ENCODE assay signal across 13 mouse cellular contexts in genomic region chr2:17650147-17650834, GRCm38 (mm10).
DNase-seq lines count a peak whose midpoint lies in the region; ATAC-seq lines count a peak whose summit lies in the region.
"Had no signal": no experiment of that assay in that cellular context is flagged by ENCODE, and none has a peak within 500 bp of the region (broad histone marks: within the 10 kb centered on the region; RNA-seq: fewer than 3 reads in every experiment).

No protein-coding gene starts in this region.

- peak; percentile 96 for ATAC-seq in cerebellum, adult (ENCODE audit: insufficient number of reproducible peaks, low FRiP score, low TSS enrichment)

- DNase-seq in kidney, adult 18-20 months, result peak; percentile 3
- no peak for DNase-seq in kidney, adult 11 months
- DNase-seq in 3134 (ENCODE audit: extremely low read depth, insufficient read length, low spot score), result peak; percentile 6
- DNase-seq in cerebellum, postnatal 14 days, result peak; percentile 85 to 94
- no peak for DNase-seq in lung, postnatal 25 days (ENCODE audit: low spot score)
- DNase-seq in T-cell, adult 2 months (ENCODE audit: low spot score), result no peak
- no peak for DNase-seq in thymus, postnatal 25 days
- DNase-seq: adrenal gland, postnatal 36 days; heart, postnatal 14 days; lung, postnatal 14 days; right cerebral cortex, postnatal 14 days; thymus, postnatal 4 days had no signal

Comparison
In these comparisons a context has a peak if more than half of its experiments do, and no peak if none do; other contexts are left out.
1. DNase-seq: peak in kidney, adult 18-20 months (single experiment), 3134 (single experiment) and cerebellum, postnatal 14 days (2 of 2); none in kidney, adult 11 months (single experiment), lung, postnatal 25 days (single experiment), T-cell, adult 2 months (single experiment) and thymus, postnatal 25 days (single experiment).